Comparison of ENCODE assay signal across 8 mouse cellular contexts in genomic region chr16:22264962-22265848, GRCm38 (mm10). TPM values are rescaled to one million over a fixed set of nuclear protein-coding genes. Genes with fewer than 3 reads are reported as not detected.
DNase-seq lines count a peak whose midpoint lies in the region; ATAC-seq and TF ChIP-seq lines count a peak whose summit lies in the region.

No protein-coding gene starts in this region.

- peak overlapping the region; percentile 94 for H3K4me2 ChIP-seq in forebrain, embryonic 16.5 days (ENCODE audit: low read length)
- H3K4me2 ChIP-seq in lung, embryonic 14.5 days: peak overlapping the region; percentile 93

- no peak for TF ChIP-seq CTCF in lung, embryonic 14.5 days (IDR thresholded peaks at IDR 0.05; ENCODE audit: low read depth)
- TF ChIP-seq CTCF in olfactory bulb, adult 2 months (IDR thresholded peaks at IDR 0.05; ENCODE audit: insufficient read depth, low read depth, low read length): no peak

- peak; percentile 65 for ATAC-seq in forebrain, embryonic 16.5 days
- ATAC-seq in lung, embryonic 14.5 days (ENCODE audit: insufficient read depth): peak; percentile 70

- no peaks in the 10 kb centered on the region for H3K9me3 ChIP-seq in ES-E14 (ENCODE audit: control insufficient read depth, insufficient read depth, low read depth, low read length)
- H3K9me3 ChIP-seq in forebrain, embryonic 16.5 days (ENCODE audit: control insufficient read depth, low read length): no peaks in the 10 kb centered on the region
- no peaks in the 10 kb centered on the region for H3K9me3 ChIP-seq in lung, embryonic 14.5 days (ENCODE audit: low read depth, low read length)

- H3K4me1 ChIP-seq in ES-E14 (ENCODE audit: control insufficient read depth in 2 of 2, insufficient read depth in 2 of 2, low read length in 2 of 2, poor library complexity in 1 of 2): peaks cover 4% of the 10 kb centered on the region in 2 experiments; a peak in 2 of 4 replicates
- H3K4me1 ChIP-seq in forebrain, embryonic 16.5 days (replicated peaks; ENCODE audit: control insufficient read depth, insufficient read depth, low read length): peaks cover 18% of the 10 kb centered on the region
- H3K4me1 ChIP-seq in lung, embryonic 14.5 days (ENCODE audit: insufficient read depth): no peaks in the 10 kb centered on the region; the same call in 1 of the 2 replicates
- H3K4me1 ChIP-seq in olfactory bulb, adult 2 months (ENCODE audit: control insufficient read depth, insufficient read depth, low read length): 0 out of 2 replicates have a peak, but pooled peaks cover 2% of the 10 kb centered on the region

- intact Hi-C loops in heart, postnatal 36 days (cut with DNase I): loop anchor here (5.0 kb wide), 3 partner anchors 103 to 842 kb away; partner anchors contain the start of genes Dnajb11, Eif4a2, Igf2bp2 and Tbccd1

- H3K9ac ChIP-seq in ES-E14 (ENCODE audit: insufficient read depth, low read depth, low read length, poor library complexity, severe bottlenecking): peak overlapping the region; percentile 89
- H3K9ac ChIP-seq in forebrain, embryonic 16.5 days (replicated peaks; ENCODE audit: low read depth, low read length): peak overlapping the region; percentile 97
- H3K9ac ChIP-seq in lung, embryonic 14.5 days: peak overlapping the region; percentile 98

- H3K27ac ChIP-seq in ES-E14 (ENCODE audit: insufficient read depth, low read depth, low read length, poor library complexity, severe bottlenecking): peak overlapping the region; percentile 89
- peak overlapping the region; percentile 98 for H3K27ac ChIP-seq in forebrain, embryonic 16.5 days (ENCODE audit: low read length)
- H3K27ac ChIP-seq in lung, embryonic 14.5 days (ENCODE audit: low read depth): peak overlapping the region; percentile 98
- peak overlapping the region; percentile 90 for H3K27ac ChIP-seq in olfactory bulb, adult 2 months (ENCODE audit: insufficient read depth, low read depth, low read length)

- no peaks in the 10 kb centered on the region for H3K27me3 ChIP-seq in forebrain, embryonic 16.5 days (replicated peaks; ENCODE audit: control insufficient read depth, insufficient read depth, low read length)
- no peaks in the 10 kb centered on the region for H3K27me3 ChIP-seq in lung, embryonic 14.5 days (ENCODE audit: insufficient read depth, low read length)

- H3K4me3 ChIP-seq in ES-E14 (ENCODE audit: insufficient read depth in 1 of 2, low read depth in 1 of 2, low read length in 2 of 2, poor library complexity in 1 of 2, severe bottlenecking in 1 of 2): peak overlapping the region; percentile 87 to 97
- H3K4me3 ChIP-seq in forebrain, embryonic 16.5 days (replicated peaks; ENCODE audit: low read length): peak overlapping the region; percentile 91
- peak overlapping the region; percentile 99 for H3K4me3 ChIP-seq in lung, embryonic 14.5 days (ENCODE audit: low read depth, low read length)
- H3K4me3 ChIP-seq in olfactory bulb, adult 2 months (ENCODE audit: insufficient read depth, low read depth, low read length): peak overlapping the region; percentile 73

- no peaks in the 10 kb centered on the region for H3K36me3 ChIP-seq in ES-E14 (ENCODE audit: control insufficient read depth, insufficient read depth, low read length, poor library complexity, severe bottlenecking)
- no peaks in the 10 kb centered on the region for H3K36me3 ChIP-seq in forebrain, embryonic 16.5 days (ENCODE audit: control insufficient read depth, insufficient read depth)
- H3K36me3 ChIP-seq in lung, embryonic 14.5 days (ENCODE audit: insufficient read depth): no peaks in the 10 kb centered on the region

- under 1% methylated on average over 72 of the region's 81 CpGs for WGBS in forebrain, embryonic 16.5 days
- WGBS in lung, embryonic 14.5 days: 1% methylated on average over 64 of the region's 81 CpGs
- under 1% methylated on average over 78 of the region's 81 CpGs for WGBS in olfactory bulb, adult 2 months

- peak; percentile 51 for DNase-seq in ES-E14 (ENCODE audit: low read depth, low spot score)
- DNase-seq in cerebellum, adult 11-12 months: peak; percentile 83
- peak; percentile 90 for DNase-seq in heart, postnatal 36 days
- DNase-seq in layer of hippocampus, adult 8-10 months (ENCODE audit: low spot score in 2 of 2): peak; percentile 64 to 77
- peak; percentile 95 for DNase-seq in lung, embryonic 14.5 days
- DNase-seq in thymus, adult 18-20 months: peak; percentile 62 to 70

- no peak for TF ChIP-seq POLR2A in olfactory bulb, adult 2 months (IDR thresholded peaks at IDR 0.05; ENCODE audit: insufficient read depth, low read depth, low read length)

- in situ Hi-C loops in ES-E14 (cut with MboI; ENCODE audit: low sequenced_read_pairs in 2 of 2, unreplicated experiment in 2 of 2): no loop called here

TF ChIP-seq in ES-E14, 5 proteins besides CTCF, POLR2A, EP300 and RAD21:
- TF ChIP-seq HCFC1 (IDR thresholded peaks at IDR 0.05; ENCODE audit: borderline replicate concordance, insufficient read depth, low read length) (no peak), ZC3H11A (IDR thresholded peaks at IDR 0.05; ENCODE audit: borderline replicate concordance, low read depth, low read length) (peak; percentile 65; the same call in 1 of the 2 replicates), CHD2 (IDR thresholded peaks at IDR 0.05; ENCODE audit: low read depth, low read length) (no peak), ZNF384 (IDR thresholded peaks at IDR 0.05; ENCODE audit: low read depth, low read length) (peak; percentile 49; the same call in 1 of the 2 replicates)

RNA-seq across cellular contexts. Expression of gene Tra2b, which starts 0.6 kb away (rescaled TPM):
- total RNA-seq in ES-E14 (2012; rRNA removed): 227 and 249 TPM in 2 replicates
- 373 and 397 TPM in 2 replicates for polyA plus RNA-seq in forebrain, embryonic 16.5 days (2015; fragmentation: Nextera tagmentation; extraction: Ambion mirVana)
- 10 to 100 TPM; 45.5 TPM for total RNA-seq in heart, postnatal 36 days (2021)
- total RNA-seq in layer of hippocampus, adult 8-10 months (2022): 10 to 100 TPM; 74.6 to 85.5 (median 80.0) TPM
- 415 and 429 TPM in 2 replicates for polyA plus RNA-seq in lung, embryonic 14.5 days (2014; fragmentation: Nextera tagmentation; extraction: Ambion mirVana)
- 169 TPM in 1 of 2 replicates, not detected in the other for polyA plus RNA-seq in olfactory bulb, adult 2 months (2012; ENCODE audit: insufficient read depth, insufficient read length, low replicate concordance, missing spikeins)

Comparison
In these comparisons a context has a peak if more than half of its experiments do, and no peak if none do; other contexts are left out.
1. Peak in every context shown above with its lines: DNase-seq, ATAC-seq, H3K4me3 ChIP-seq and H3K27ac ChIP-seq.